Mouse (Mus musculus) brain, adult 2 months (tissue): ENCODE data around the gene Defb3.
A peak's percentile ranks its signal among the peaks of the same experiment; 100 is the strongest.
"Not testable (repeated sequence)": the region's sequence is repeated elsewhere in the genome, so short reads cannot be mapped to it uniquely, and the experiment has no call there.

Experiments used
- DNase-seq: peaks from one replicate; pipeline ENCODE4 v3.0.0; 2011; ENCODE audit warnings: low read depth, low spot score

Gene Defb3

DNA sequence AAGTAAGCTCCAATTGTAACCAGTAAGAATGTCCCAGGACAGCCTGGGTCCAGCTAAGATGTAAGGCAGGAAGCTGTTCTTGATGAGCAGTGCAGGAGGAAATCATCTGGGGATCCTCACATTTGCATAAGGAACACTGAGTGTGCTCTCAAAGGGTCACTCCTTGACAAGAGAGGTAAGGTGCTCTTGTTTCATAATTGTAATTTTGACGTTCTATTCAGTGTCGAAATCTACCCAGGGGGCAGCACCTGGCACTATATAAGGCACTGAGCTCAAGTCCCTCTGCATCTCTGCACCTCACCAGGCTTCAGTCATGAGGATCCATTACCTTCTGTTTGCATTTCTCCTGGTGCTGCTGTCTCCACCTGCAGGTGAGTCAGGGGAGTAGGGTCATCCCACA, at the start of gene Defb3:
TSS of gene Defb3 (plus strand) at position 301 of the 400 bp plus-strand sequence.
- not testable (repeated sequence) for DNase-seq

GRCm38 (mm10) chr8:19247280-19247679, 45.9 kb upstream of the Defb3 start, which contains the start of gene Defb5:
Gene Defb5, plus strand, starts transcription at chr8:19247580.
- DNase-seq: no peak

DNA sequence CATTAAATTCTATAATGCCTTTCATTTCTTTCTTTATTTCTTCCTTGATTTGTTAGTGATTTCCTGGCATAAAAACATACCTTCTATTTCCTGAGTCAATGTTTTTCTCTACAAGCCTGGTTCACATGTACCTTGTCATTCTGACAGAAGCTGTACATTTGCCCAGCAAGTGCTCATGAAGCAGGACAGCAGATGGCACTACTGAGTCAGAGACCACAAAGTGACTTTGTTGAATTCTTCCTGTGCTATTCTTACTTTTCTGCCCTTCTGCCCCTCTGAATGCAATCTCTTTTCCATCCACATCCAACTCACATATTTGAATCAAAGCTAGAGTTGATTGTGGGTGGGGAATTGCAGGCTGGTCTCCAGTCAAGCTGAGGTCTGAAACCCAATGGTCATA, 35.0 kb upstream of the Defb3 start:
- no peak for DNase-seq

DNA sequence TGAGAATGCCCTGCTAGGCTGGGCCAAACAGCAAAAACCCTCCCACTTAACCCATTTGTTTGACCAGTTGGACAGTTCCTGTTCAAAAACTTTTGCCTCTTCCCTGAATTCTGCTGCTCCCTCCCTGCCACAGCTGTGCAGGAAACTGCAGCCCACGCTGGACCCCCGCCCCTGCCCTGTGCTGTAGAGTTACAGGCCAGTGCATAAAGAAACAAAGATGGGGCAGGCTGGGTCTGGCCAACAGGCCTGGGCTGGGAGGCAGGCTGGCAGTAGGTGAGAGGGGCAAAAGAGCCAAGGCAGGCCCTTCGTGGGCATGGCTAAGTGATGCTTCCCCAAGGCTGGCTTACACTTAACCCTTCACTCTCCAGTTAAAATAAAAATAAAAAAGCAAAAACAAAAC, 33.5 kb upstream of the Defb3 start:
- DNase-seq: no peak

- DNase-seq: not testable (repeated sequence)
These were observed 5.2 kb downstream of the Defb3 start for GRCm38 (mm10) chr8:19298361-19298760.

DNA sequence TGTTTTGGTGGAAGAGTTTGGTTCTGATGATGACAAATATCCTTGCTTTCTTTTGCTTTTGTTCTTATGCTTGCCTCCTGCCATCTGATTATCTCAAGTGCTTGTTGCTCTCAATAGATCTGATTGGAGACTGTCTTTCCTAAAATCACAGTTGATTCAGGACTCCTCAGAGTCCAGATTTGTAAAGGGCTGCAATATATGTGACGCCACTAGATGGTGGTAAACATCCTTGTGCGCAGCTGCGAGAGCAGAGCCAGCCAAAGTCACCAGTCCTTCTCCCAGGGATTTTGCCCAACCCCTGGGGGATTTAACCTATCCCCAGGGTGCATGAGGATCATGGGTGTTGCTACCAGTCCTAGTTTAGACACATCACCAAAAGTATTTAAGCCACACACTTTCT, 38.7 kb downstream of the Defb3 start:
- DNase-seq: peak; percentile 23
